Mouse (Mus musculus): ENCODE data around the gene Trub2.

Gene Trub2

DNA sequence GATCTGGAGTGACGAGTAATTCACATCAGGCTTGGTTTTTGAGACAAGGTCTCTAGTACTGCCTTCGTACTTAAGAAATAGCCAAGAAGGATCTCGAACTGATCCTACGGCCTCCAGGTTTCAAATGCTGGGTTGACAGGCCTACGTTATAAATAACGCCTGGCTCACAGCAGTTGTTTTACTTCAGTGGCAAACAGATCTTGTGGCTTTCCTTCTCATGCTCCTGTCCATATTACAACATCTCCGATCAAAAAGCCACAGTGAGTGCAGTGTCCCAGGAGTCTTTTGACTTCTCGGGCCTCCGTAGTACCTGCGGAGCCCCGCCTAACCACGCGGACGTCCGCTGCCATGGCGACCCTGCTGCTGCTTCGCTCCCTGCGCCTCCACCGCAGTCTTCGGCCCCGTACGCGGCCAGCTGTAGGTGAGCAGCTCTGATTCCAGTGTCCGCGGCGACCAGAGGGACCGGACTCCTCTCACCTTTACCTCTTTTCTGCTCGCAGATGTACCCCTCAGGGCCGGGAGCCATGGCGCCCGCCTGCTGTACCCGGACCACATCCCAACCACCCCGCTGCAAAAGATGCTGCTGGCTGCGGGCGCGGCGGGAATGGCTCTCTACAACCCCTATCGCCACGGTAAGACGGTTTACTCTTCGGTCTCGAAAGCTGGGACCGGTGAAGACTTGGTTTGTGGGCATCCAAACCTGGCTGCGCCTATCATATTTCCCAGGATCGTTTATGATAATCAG, at the start of gene Trub2:
Gene Trub2 (minus strand): TSS at position 566 of the 745 bp plus-strand sequence.
- in situ Hi-C loops (cut with MboI, MseI) = no loop called here

DNA sequence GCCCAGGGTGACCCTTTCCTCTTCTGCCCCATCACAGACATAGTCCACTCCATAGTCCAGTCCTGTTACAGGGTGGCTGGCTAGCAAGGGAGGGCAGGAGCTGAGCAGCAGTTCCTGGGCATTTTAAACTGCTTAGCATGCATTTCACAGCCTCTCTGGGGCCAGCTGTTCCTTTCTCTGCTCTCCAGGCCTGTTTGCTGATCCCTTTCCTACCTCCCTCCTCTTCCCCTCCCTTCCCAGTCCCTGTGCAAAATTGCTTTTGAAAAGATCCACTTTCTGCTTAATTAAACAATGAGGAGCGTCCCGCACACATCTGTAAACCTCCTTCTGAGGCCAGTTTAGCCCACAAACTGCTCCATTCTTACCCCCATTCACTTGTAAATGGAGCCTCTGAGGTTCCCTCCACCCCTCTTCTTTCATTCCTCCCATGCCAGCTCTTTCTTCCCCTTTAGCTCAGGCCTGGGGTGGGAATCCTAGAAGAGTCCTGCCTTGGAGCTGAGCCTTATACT, 47.1 kb upstream of the Trub2 start:
- in situ Hi-C loops (cut with MboI, MseI) = no loop called here

DNA sequence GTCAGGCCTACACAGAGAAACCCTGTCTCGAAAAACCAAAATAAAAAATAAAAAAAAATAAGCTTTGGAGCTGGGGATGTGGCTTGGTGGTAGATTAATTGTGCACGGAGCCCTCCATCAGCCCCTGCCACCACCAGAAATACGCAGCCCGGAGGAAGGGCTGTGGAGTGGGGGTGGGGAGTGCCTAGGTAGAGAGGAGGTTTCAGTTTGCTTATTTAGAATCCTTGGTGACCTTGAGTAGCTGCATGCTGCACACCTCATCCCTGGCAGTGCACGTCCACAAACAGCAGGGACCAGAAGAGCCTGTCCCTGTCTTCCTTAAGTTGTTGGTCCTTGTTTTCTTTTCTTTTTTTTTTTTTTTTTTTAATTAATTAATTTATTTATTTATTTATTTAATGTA, 45.5 kb upstream of the Trub2 start:
- in situ Hi-C loops (cut with MboI, MseI) = no loop called here

DNA sequence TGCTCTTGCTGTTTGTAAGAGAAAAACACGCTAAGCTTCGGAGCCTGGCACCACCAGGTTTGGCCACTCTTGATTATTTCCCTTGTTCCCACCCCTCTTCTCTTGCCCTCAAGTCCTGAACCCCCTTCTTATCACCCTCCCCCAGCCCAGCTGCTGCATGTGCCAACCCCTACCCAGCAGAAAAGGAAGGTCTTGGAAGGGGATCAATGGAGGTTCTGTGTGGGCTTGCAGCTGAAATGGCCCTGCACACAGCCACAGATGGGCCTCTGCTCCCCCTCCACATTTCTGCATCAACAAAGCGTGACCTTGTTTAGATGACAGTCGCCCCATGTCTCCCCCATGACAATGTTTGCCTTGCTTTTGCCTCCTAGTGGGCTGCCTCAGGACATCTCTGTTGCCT, 42.8 kb upstream of the Trub2 start:
- in situ Hi-C loops (cut with MboI, MseI) = no loop called here

DNA sequence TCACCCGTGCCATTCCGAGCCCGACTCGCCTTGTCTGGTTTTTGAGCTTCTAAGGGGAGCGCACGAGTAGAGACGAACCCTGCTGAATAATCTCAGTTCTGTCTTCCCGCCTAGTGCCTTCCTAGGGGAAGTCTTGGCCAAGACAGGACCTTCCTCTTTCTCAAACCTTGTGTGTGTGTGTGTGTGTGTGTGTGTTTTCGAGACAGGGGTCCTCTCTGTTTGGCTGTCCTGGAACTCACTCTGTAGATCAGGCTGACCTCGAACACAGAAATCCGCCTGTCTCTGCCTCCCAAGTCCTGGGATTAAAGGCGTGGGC, 39.4 kb upstream of the Trub2 start:
- in situ Hi-C loops (cut with MboI, MseI) = no loop called here

DNA sequence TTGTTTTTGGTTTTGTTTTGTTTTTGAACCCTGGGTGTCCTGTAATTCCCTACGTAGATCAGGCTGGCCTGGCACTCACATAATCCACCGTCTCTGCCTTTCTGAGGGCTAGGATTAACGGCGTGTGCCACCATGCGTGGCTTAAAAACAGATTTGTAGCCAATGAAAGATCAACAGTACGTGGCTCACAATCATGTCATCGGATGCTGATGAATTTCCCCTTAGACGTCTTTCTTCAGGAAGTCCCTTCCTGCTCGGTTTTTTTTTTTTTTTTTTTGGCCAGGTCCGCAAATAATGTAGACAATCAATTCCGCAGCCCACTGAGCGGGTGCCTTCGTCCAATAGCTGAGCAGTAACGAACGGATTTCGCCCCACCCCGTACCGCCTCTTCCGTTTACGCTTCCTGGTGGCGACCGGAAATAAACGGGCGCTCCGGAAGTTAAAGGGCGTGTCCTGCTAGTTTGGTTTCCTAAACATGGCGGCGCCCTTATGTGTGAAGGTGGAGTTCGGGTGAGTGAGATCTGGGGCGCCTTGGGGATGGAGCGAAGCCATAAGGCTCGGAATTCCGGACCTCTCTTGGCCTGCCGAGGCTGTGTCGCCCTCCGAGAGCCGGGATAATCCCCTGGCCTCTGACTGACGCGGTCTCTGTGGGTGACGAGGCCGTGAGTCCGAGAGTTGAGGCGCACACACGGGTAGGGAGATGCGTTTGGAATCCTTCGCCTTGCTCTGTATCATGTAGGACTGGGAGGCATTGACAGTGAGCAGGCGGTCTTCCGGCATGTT, 38.8 kb upstream of the Trub2 start:
- in situ Hi-C loops (cut with MboI, MseI) = no loop called here

DNA sequence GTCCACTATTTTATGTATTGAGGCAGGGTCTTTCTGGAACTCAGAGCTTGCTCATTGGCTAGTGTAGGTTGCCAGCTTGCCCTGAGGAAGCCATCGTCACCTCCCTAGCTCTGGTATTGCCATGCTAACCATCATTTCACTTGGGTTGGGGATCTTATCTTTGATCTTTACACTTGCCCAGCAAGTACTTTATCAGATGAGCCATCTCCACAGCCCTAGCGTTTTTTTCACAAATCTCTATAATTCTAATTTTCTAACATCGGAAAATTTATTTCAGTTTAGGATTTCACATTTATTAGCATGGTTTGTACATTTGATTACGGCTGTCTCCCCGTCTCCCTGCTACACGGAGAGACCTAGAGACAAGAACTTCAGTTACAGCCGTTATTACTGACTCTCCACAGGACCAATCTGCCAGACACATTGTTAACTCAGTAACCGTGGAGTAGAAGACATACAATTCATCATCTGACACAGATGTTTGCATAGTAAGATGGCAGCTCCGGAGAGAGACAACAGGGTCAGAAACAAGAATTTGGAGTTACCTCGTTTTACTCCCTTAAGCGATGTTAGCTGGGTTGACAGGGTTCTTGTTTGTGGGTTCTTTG, 38.1 kb upstream of the Trub2 start:
- in situ Hi-C loops (cut with MboI, MseI) = no loop called here

DNA sequence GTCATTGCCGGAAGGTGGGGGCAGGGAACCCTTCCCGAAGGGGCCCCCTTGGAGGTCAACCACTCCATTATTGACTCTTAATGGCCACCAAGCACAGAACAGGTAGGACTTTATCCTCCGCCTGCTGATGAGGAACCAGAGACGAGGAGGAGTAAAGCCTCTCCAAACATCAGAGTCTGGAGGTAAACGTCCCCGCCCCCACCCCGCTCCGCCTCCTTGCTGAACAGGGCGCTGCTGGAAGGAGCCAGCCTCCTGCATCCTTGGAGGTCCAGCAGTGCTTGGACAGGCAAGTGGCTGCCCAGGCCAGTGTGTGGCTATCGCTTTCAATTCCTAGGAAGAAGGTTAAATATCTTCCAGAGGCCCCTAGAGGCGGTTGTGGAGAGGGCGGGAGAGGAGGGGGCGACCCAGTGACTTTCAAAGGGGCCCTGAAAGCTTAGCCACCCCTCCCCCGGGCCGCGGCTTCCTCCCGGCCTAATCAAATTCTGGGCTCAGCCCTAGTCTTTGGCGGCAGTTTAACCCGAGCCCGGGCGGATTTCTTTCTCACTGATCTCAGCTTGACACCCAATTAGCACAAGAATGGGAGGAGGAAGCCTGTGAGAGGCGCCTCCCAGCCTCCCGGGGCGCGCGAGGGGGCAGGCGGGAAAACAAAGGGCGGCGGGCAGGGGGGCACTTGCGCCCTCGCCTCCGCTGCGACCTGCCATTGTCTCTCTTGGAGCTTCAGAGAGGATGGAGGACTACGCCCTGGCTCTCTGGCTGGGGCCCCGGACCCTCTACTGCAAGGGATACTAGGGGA, 31.9 kb upstream of the Trub2 start, which contains the start of gene Urm1:
Gene Urm1 (plus strand): TSS at position 51 of the 793 bp plus-strand sequence.
- in situ Hi-C loops (cut with MboI, MseI) = no loop called here

DNA sequence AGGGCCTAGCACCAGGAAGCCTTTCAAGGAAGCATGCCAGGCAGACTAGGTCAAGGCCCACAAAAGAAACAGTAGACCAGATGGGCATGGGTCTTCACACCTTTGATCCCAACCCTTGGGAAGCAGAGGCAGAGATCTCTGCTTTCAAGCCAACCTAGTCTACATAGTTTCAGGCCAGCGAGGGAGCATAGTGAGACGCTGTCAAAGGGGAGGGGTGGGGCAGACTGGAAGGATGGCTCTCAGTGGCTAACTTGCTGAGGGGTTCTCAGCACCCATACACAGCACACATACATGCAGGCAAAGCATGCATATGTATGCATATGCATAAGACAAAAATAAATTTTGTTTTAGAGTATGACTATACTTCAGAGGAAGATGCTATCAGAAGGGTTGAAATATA, 31.1 kb upstream of the Trub2 start:
- in situ Hi-C loops (cut with MboI, MseI) = loop anchor here in 1 of 2 experiments (5.0 kb wide), 1 partner anchor 38 kb away; no protein-coding TSS in a partner anchor

DNA sequence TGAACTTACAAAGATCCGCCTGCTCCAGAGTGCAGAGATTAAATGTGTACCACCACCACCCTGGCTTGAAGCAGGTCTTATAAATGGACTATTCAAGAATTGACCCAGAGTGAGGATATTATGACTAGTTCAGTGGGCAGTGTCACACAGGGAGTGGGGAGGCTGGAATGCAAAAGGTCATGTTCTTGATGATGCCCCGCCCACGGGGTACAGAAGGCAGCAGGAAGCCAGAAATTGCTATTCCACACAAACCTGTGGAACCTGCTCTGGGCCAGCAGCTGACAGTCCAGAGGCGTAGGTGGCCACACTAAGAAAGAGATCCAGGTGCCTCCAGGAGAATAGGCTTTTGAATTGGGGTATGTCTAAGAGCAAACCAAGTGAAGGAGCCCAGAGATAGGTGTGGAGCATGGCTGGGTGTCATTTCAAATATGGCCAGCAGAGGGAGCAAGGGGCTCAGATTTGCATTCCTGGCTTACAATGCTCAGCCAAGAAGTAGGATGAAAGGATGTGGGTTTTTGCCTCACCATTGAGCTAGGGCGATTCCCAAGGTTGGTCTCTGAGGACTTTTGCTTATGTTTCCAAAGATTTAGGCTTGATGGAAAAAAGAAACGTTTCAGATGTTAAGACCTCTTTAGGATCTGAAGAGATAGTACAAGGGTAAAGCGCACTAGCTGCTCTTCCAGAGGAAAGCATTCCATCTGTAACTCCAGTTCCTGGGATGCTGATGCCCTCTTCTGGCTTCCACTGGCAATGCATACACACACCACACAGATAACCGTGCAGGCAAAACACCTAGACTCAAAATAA, 29.3 kb upstream of the Trub2 start:
- in situ Hi-C loops (cut with MboI, MseI) = loop anchor here in 1 of 2 experiments (5.0 kb wide), 1 partner anchor 40 kb away; no protein-coding TSS in a partner anchor

DNA sequence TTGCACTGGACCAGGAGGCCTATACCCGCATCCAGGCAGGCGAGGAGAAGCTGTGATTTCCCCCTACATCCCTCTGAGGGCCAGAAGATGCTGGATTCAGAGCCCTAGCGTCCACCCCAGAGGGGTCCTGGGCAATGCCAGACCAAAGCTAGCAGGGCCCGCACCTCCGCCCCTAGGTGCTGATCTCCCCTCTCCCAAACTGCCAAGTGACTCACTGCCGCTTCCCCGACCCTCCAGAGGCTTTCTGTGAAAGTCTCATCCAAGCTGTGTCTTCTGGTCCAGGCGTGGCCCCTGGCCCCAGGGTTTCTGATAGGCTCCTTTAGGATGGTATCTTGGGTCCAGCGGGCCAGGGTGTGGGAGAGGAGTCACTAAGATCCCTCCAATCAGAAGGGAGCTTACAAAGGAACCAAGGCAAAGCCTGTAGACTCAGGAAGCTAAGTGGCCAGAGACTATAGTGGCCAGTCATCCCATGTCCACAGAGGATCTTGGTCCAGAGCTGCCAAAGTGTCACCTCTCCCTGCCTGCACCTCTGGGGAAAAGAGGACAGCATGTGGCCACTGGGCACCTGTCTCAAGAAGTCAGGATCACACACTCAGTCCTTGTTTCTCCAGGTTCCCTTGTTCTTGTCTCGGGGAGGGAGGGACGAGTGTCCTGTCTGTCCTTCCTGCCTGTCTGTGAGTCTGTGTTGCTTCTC, 27.5 kb upstream of the Trub2 start:
- in situ Hi-C loops (cut with MboI, MseI) = loop anchor here in 1 of 2 experiments (5.0 kb wide), 1 partner anchor 41 kb away; no protein-coding TSS in a partner anchor

DNA sequence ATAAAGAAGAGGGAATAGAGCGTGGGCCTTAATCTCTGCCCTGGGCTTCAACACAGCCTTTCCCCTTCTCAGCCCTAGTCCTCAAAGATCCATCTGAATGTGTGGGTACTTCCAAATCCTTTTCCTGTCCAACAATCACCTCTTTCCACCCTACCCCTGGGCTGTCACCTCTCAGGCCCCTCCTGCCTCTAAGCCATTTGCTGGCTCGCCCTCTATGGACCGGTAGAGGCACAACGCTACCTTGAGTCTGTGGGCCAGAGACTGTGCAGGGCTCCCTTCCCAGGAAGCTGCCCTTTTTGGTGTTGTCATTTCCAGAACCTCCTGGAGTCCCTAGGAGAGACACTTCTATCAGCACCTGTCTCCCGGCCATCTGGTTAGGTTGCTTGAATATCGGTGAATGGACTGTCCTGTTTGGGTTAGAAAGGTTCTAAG, 15.1 kb upstream of the Trub2 start:
- in situ Hi-C loops (cut with MboI, MseI) = no loop called here

DNA sequence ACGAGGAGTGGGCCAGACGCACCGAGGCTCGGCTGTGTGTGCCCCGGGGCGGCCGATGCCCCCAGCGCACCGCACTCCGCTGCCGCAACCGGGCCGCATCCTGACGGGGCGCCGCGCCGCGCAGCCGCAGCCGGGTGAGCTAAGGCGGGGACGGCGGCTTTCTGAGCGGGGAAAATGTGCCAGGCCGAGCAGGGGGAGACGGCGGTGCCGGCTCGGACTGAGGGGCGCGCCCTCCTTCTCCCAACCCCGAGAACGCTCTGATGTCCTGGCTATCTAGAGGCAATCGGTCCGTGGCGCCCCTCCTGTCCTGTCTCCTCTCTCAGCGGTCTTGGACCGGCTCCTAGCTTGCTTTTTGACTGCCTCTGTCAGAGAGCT, 14.5 kb upstream of the Trub2 start:
- in situ Hi-C loops (cut with MboI, MseI) = no loop called here

DNA sequence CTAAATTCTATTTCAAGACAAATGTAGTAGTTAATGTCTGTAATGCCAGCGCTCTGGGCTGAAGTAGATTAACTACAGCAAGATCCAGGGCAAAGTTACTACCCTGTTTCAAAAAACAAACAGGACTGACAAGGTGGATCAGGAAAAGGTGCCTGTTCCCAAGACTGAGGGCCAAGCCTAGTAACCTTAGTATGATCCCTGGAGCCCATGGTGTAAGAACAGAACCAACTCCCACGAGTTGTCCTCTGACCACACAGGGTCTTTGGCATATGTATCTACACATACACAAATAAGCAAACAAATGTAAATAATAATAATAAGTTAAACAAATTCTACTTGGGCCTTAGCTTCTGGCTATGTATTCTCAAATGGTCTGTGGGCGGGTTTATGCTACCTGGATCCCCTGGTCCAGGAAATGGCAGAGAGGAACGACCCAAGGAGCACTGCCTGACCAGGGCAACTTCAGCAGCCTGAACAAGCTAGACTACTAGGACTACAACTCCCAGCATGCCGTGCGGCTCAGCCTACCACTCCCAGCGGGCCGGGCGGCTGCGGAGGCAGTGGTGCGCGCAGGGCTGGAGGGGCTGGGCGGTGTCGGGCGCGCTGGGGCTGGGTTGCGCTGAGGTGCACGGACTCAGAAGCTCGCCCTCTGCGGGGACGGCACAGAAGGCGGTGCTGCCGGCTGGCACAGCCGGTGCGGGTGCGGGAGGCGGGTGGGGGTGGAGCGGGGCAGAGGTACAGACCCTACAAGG, 13.9 kb upstream of the Trub2 start, which contains the start of gene Slc27a4:
Gene Slc27a4 (plus strand): TSS at position 560 of the 752 bp plus-strand sequence.
- in situ Hi-C loops (cut with MboI, MseI) = no loop called here

DNA sequence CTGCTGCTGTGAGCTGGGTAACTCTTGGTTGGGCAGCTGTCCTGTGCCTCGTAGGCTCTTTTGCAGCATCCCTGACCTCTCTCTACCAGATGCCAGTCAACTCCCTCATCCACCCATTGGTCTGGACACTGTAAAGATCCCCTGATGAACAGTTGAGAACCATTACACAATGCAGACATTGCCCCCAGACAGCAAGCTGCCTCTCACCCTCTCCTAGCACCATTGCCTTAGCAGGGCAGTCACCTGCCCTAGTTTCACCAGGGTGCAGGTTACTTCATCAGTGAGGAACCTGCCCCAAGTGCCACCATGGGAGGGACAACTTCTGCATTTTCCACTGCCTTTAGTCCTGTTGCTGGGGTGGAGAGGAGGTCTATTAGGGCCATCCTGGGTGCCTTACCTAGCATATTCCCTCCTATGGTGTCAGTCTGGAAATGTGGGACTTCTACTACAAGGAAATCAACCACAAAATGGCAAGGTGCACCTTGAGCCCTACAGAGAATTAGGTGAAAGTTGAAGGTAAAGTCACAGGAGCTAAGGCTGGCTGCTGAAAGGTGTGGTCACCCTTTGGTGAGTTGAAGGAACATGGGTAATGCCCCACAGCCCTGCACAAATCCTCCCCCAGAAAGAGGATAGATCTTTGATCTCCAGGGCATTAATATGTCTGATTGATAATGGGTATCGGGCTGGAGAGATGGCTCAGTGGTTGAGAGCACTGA, 4.6 kb upstream of the Trub2 start:
- in situ Hi-C loops (cut with MboI, MseI) = no loop called here

DNA sequence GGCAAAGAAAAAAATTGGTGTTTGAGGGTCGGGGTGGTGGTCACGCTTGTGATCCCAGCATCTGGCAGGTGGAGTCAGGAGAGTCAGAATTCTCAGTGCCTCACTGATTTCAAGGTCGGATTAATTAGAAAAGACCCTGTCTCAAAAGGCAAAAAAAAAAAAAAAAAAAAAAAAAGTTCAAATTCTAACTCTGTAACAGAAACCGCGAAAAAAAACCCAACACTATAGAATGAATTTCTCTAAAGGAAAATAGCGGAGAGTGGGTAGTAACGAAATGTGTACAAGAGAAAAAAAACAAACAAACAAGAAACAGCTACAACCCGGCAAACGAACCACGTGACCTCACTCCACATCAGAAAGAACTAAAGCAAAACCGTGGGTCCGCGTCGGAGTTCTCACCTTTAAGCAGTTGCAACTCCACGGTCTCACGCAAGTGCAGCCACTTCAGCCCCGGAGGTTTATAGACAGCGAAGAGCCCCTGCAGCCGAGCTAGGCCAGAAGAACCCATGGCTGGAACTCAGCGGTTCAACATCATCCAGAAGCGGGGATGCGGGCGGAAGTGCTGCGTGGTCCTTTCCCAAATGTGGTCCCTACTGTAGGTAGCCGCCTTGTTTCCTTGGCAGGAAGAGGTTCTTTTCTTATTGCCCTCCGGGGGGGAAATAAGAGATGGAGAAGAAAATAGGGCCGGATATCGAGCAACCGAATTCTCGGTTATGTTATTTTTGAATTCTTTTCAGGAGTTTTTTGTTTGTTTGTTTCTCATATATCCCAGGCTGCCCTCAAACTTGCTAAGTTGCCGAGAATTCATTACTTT, 991 bp downstream of the Trub2 start, which contains the start of gene Coq4:
Gene Coq4 (plus strand): TSS at position 390 of the 814 bp plus-strand sequence.
- in situ Hi-C loops (cut with MboI, MseI) = no loop called here

DNA sequence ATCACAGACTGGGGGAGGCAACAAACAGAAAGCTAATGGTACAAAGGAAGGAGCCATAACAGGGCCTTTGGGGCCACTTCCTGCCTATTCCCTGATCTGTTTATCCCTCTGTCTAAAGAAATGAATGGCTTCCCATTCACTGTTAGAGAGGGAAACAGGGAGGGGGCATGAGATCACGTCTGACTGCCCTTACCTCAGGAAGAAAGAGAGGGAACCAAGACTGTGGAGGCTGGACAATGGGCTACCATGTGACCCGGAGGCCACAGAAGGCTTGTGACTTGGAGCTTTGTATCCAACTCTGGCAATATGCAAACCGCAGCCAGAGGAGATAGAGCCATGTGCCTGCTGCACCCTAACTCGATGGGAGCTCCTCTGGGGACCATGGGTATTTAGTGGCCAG, 4.0 kb downstream of the Trub2 start:
- in situ Hi-C loops (cut with MboI, MseI) = no loop called here

All from T-helper 17 cell (primary cell).